Mouse (Mus musculus) gastrocnemius, postnatal 4 days (tissue): ENCODE results near the gene Eftud2. TPM values are rescaled to one million over a fixed set of nuclear protein-coding genes. Genes with fewer than 3 reads are reported as not detected.

Experiments used
- DNase-seq, 2 experiments: peaks; one replicate each; pipeline ENCODE4 v3.0.0; 2021 to 2022; ENCODE audit warnings: low spot score in 2 of 2, mixed read lengths in 2 of 2
- total RNA-seq, 2 experiments: library from RNA; stranded (reverse); gene quantifications; 2 replicates each; pipeline ENCODE4 v1.2.3; 2021

Gene Eftud2
- total RNA-seq, 2 experiments from 2014 or later: 66.4 to 69.7 TPM

- DNase-seq: no peak
Measured at GRCm38 (mm10) chr11:102819783-102820385, 60.9 kb downstream of the Eftud2 start.

- peak; percentile 81 to 83 for DNase-seq
Measured at GRCm38 (mm10) chr11:102819021-102819782, 61.6 kb downstream of the Eftud2 start, which contains the start of gene Gjc1. TSS of gene Gjc1 (minus strand) at chr11:102819700.

- peak; percentile 33 to 59 for DNase-seq
Measured at GRCm38 (mm10) chr11:102818121-102819020, 62.4 kb downstream of the Eftud2 start.

- DNase-seq: no peak
Measured at GRCm38 (mm10) chr11:102814881-102815280, 65.9 kb downstream of the Eftud2 start.

GRCm38 (mm10) chr11:102810721-102811485 is 69.9 kb downstream of the Eftud2 start:
- DNase-seq: no peak

- DNase-seq: no peak
Measured at GRCm38 (mm10) chr11:102808246-102808645, 72.5 kb downstream of the Eftud2 start.

- no peak for DNase-seq
Measured at GRCm38 (mm10) chr11:102803453-102803852, 77.3 kb downstream of the Eftud2 start.

GRCm38 (mm10) chr11:102794157-102794556 is 86.6 kb downstream of the Eftud2 start:
- no peak for DNase-seq

GRCm38 (mm10) chr11:102791682-102792445 is 88.9 kb downstream of the Eftud2 start:
- no peak for DNase-seq

Other genes with a start within 250 kb of the Eftud2 start
- gene Meioc, start 217.3 kb downstream of the Eftud2 start, total RNA-seq: under 1 TPM; 0.10 to 0.18 TPM
- gene Ccdc43, start 183.2 kb downstream of the Eftud2 start, total RNA-seq: 10 to 100 TPM; 75.7 to 84.0 TPM
- gene Adam11, start 119.5 kb downstream of the Eftud2 start, total RNA-seq: 1 to 10 TPM; 2.5 to 2.6 TPM
- 10 to 100 TPM; 39.4 to 41.0 TPM for gene Gjc1, start 61.3 kb downstream of the Eftud2 start, total RNA-seq
- 1 to 10 TPM; 3.3 to 4.9 TPM for gene Higd1b, start 45.1 kb downstream of the Eftud2 start, total RNA-seq
- gene Ccdc103, start 219 bp upstream of the Eftud2 start, total RNA-seq: not detected
- not detected for gene Fam187a, start 4.2 kb upstream of the Eftud2 start, total RNA-seq
- under 1 TPM in 1 of 2 experiments, not detected in 1; 0.26 TPM for gene Gfap, start 19.9 kb upstream of the Eftud2 start, total RNA-seq
- 10 to 100 TPM in 1 of 2 experiments, 1 to 10 TPM in 1; 9.5 to 10.5 TPM for gene Kif18b, start 44.1 kb upstream of the Eftud2 start, total RNA-seq
- 1 to 10 TPM; 1.3 to 1.5 TPM for gene C1ql1, start 65.7 kb upstream of the Eftud2 start, total RNA-seq
- 10 to 100 TPM; 55.9 to 59.3 TPM for gene Nmt1, start 147.2 kb upstream of the Eftud2 start, total RNA-seq
- gene Dcakd, start 147.3 kb upstream of the Eftud2 start, total RNA-seq: 10 to 100 TPM; 69.0 to 73.1 TPM
- gene Plcd3, start 220.7 kb upstream of the Eftud2 start, total RNA-seq: 10 to 100 TPM in 1 of 2 experiments, 1 to 10 TPM in 1; 9.3 to 12.4 TPM
- gene Acbd4, start 220.7 kb upstream of the Eftud2 start, total RNA-seq: 10 to 100 TPM; 45.0 to 53.0 TPM
- gene Hexim1, start 235.2 kb upstream of the Eftud2 start, total RNA-seq: 10 to 100 TPM; 26.9 to 29.6 TPM